In genomic region chr8:70352000-70352384, GRCm38 (mm10) we compare ENCODE assay signal across 8 mouse cellular contexts. TPM values are rescaled to one million over a fixed set of nuclear protein-coding genes. Genes with fewer than 3 reads are reported as not detected.
DNase-seq lines count a peak whose midpoint lies in the region; ATAC-seq and TF ChIP-seq lines count a peak whose summit lies in the region.

No protein-coding gene starts in this region.

- H3K27me3 ChIP-seq in heart, embryonic 10.5 days (ENCODE audit: insufficient read depth, poor library complexity, severe bottlenecking): no peaks in the 10 kb centered on the region
- H3K27me3 ChIP-seq in ES-Bruce4 (ENCODE audit: control insufficient read depth, insufficient read depth, low read length, poor library complexity, severe bottlenecking): no peaks in the 10 kb centered on the region
- no peaks in the 10 kb centered on the region for H3K27me3 ChIP-seq in forebrain, postnatal 0 days (ENCODE audit: insufficient read depth, low read length)
- no peaks in the 10 kb centered on the region for H3K27me3 ChIP-seq in liver, postnatal 0 days (ENCODE audit: insufficient read depth, low read length)

- DNase-seq in heart, embryonic 10.5 days (ENCODE audit: low spot score): no peak
- DNase-seq in heart, postnatal 4 days: no peak
- no peak for DNase-seq in forebrain, postnatal 0 days
- no peak for DNase-seq in liver, postnatal 0 days
- DNase-seq in right cerebral cortex, postnatal 4 days: no peak
- DNase-seq in left cerebral cortex, postnatal 10 days (ENCODE audit: extremely low spot score in 1 of 2, low spot score in 2 of 2): no peak
- DNase-seq in frontal cortex, postnatal 10 days (ENCODE audit: low spot score in 2 of 2): no peak

- peak overlapping the region; percentile 98 for H3K4me3 ChIP-seq in heart, embryonic 10.5 days
- peak overlapping the region; percentile 91 for H3K4me3 ChIP-seq in ES-Bruce4 (ENCODE audit: low read depth, low read length)
- peak overlapping the region; percentile 94 for H3K4me3 ChIP-seq in forebrain, postnatal 0 days (ENCODE audit: low read depth, low read length)
- peak overlapping the region; percentile 91 for H3K4me3 ChIP-seq in liver, postnatal 0 days (ENCODE audit: low read depth, low read length)

- H3K36me3 ChIP-seq in heart, embryonic 10.5 days: peaks cover 29% of the 10 kb centered on the region
- H3K36me3 ChIP-seq in ES-Bruce4 (ENCODE audit: control insufficient read depth, insufficient read depth, low read length, poor library complexity, severe bottlenecking): peaks cover 14% of the 10 kb centered on the region
- H3K36me3 ChIP-seq in forebrain, postnatal 0 days (ENCODE audit: insufficient read depth): no peaks in the 10 kb centered on the region; the same call in 1 of the 2 replicates
- peaks cover 26% of the 10 kb centered on the region for H3K36me3 ChIP-seq in liver, postnatal 0 days (replicated peaks; ENCODE audit: insufficient read depth, low read length)

- peak overlapping the region; percentile 96 for H3K4me2 ChIP-seq in forebrain, postnatal 0 days (ENCODE audit: low read depth)
- H3K4me2 ChIP-seq in liver, postnatal 0 days (ENCODE audit: low read depth, low read length): peak overlapping the region; percentile 96

- 29% methylated on average over 3 of the region's 3 CpGs for WGBS in heart, embryonic 10.5 days
- WGBS in forebrain, postnatal 0 days: 24% methylated on average over 3 of the region's 3 CpGs
- WGBS in liver, postnatal 0 days (ENCODE audit: insufficient replicate concordance): 23% methylated on average over 3 of the region's 3 CpGs

- peak overlapping the region; percentile 97 for H3K27ac ChIP-seq in heart, embryonic 10.5 days
- H3K27ac ChIP-seq in ES-Bruce4 (ENCODE audit: insufficient read depth, low read length): no peak overlapping the region
- no peak overlapping the region for H3K27ac ChIP-seq in forebrain, postnatal 0 days (ENCODE audit: low read depth, low read length)
- H3K27ac ChIP-seq in liver, postnatal 0 days (ENCODE audit: low read depth): peak overlapping the region; percentile 98

- peaks cover 60% of the 10 kb centered on the region for H3K4me1 ChIP-seq in heart, embryonic 10.5 days
- peaks cover 10% of the 10 kb centered on the region for H3K4me1 ChIP-seq in ES-Bruce4 (ENCODE audit: control insufficient read depth, insufficient read depth, low read length)
- peaks cover 19% of the 10 kb centered on the region for H3K4me1 ChIP-seq in forebrain, postnatal 0 days (ENCODE audit: insufficient read depth)
- H3K4me1 ChIP-seq in liver, postnatal 0 days (ENCODE audit: insufficient read depth): peaks cover 73% of the 10 kb centered on the region

- TF ChIP-seq POLR2A in ES-Bruce4 (IDR thresholded peaks at IDR 0.05; ENCODE audit: insufficient read depth, low read length): no peak

- intact Hi-C loops in left cerebral cortex, postnatal 10 days (cut with DNase I): no loop called here

- H3K9me3 ChIP-seq in heart, embryonic 10.5 days: no peaks in the 10 kb centered on the region
- H3K9me3 ChIP-seq in ES-Bruce4 (replicated peaks; ENCODE audit: control insufficient read depth, insufficient read depth, low read length, poor library complexity, severe bottlenecking): no peaks in the 10 kb centered on the region
- H3K9me3 ChIP-seq in forebrain, postnatal 0 days (ENCODE audit: low read length): no peaks in the 10 kb centered on the region
- no peaks in the 10 kb centered on the region for H3K9me3 ChIP-seq in liver, postnatal 0 days (ENCODE audit: low read length)

- no peak for ATAC-seq in forebrain, postnatal 0 days
- no peak for ATAC-seq in liver, postnatal 0 days

- peak overlapping the region; percentile 99 for H3K9ac ChIP-seq in ES-Bruce4 (ENCODE audit: low read depth, poor library complexity, severe bottlenecking)
- peak overlapping the region; percentile 91 for H3K9ac ChIP-seq in forebrain, postnatal 0 days
- H3K9ac ChIP-seq in liver, postnatal 0 days (replicated peaks): peak overlapping the region; percentile 100

- no peak for TF ChIP-seq EP300 in ES-Bruce4 (IDR thresholded peaks at IDR 0.05; ENCODE audit: insufficient read depth, low read depth, low read length)
- no peak for TF ChIP-seq EP300 in liver, postnatal 0 days (IDR thresholded peaks at IDR 0.05; ENCODE audit: low read depth)

- no peak for TF ChIP-seq CTCF in ES-Bruce4 (IDR thresholded peaks at IDR 0.05; ENCODE audit: low read depth, low read length)
- no peak for TF ChIP-seq CTCF in forebrain, postnatal 0 days (IDR thresholded peaks at IDR 0.05; ENCODE audit: low read depth)
- no peak for TF ChIP-seq CTCF in liver, postnatal 0 days (IDR thresholded peaks at IDR 0.05; ENCODE audit: low read depth)

RNA-seq across cellular contexts. Expression of gene Upf1, which starts 1.1 kb away (rescaled TPM):
- polyA plus RNA-seq in heart, embryonic 10.5 days (2016; fragmentation: Nextera tagmentation; extraction: Ambion mirVana): 14.5 and 19.8 TPM in 2 replicates
- total RNA-seq in heart, postnatal 4 days (2021): 10 to 100 TPM; 44.1 to 45.9 TPM
- polyA plus RNA-seq in ES-Bruce4 (2011; ENCODE audit: insufficient read depth, insufficient read length, low read depth, missing spikeins): 46.3 and 50.1 TPM in 2 replicates
- 28.1 and 38.7 TPM in 2 replicates for total RNA-seq in forebrain, postnatal 0 days (2014; rRNA removed)
- polyA plus RNA-seq in forebrain, postnatal 0 days (2015; fragmentation: Nextera tagmentation; extraction: Ambion mirVana): 7.1 and 9.0 TPM in 2 replicates
- polyA plus RNA-seq in liver, postnatal 0 days (2015; fragmentation: Nextera tagmentation; extraction: Ambion mirVana): 6.7 and 7.1 TPM in 2 replicates
- total RNA-seq in left cerebral cortex, postnatal 10 days (2021): 10 to 100 TPM; 46.9 to 48.1 TPM

RNA-seq across cellular contexts. Expression of gene Comp, which starts 21.4 kb away (rescaled TPM):
- 0.43 and 1.2 TPM in 2 replicates for polyA plus RNA-seq in heart, embryonic 10.5 days (2016; fragmentation: Nextera tagmentation; extraction: Ambion mirVana)
- 1 to 10 TPM; 2.5 to 2.6 TPM for total RNA-seq in heart, postnatal 4 days (2021)
- 1.4 and 2.0 TPM in 2 replicates for polyA plus RNA-seq in ES-Bruce4 (2011; ENCODE audit: insufficient read depth, insufficient read length, low read depth, missing spikeins)
- total RNA-seq in forebrain, postnatal 0 days (2014; rRNA removed): 0.81 TPM in 1 of 2 replicates, not detected in the other
- 0.05 and 0.29 TPM in 2 replicates for polyA plus RNA-seq in forebrain, postnatal 0 days (2015; fragmentation: Nextera tagmentation; extraction: Ambion mirVana)
- polyA plus RNA-seq in liver, postnatal 0 days (2015; fragmentation: Nextera tagmentation; extraction: Ambion mirVana): 3.0 and 4.0 TPM in 2 replicates
- total RNA-seq in left cerebral cortex, postnatal 10 days (2021): under 1 TPM in 1 of 2 experiments, not detected in 1; 0.14 TPM

RNA-seq across cellular contexts. Expression of gene Gdf1, which starts 22.4 kb away (rescaled TPM):
- polyA plus RNA-seq in heart, embryonic 10.5 days (2016; fragmentation: Nextera tagmentation; extraction: Ambion mirVana): 1.9 and 4.2 TPM in 2 replicates
- under 1 TPM in 1 of 2 experiments, not detected in 1; 0.60 TPM for total RNA-seq in heart, postnatal 4 days (2021)
- polyA plus RNA-seq in ES-Bruce4 (2011; ENCODE audit: insufficient read depth, insufficient read length, low read depth, missing spikeins): 1.0 TPM in 1 of 2 replicates, not detected in the other
- 8.1 and 9.3 TPM in 2 replicates for total RNA-seq in forebrain, postnatal 0 days (2014; rRNA removed)
- 6.2 and 8.0 TPM in 2 replicates for polyA plus RNA-seq in forebrain, postnatal 0 days (2015; fragmentation: Nextera tagmentation; extraction: Ambion mirVana)
- polyA plus RNA-seq in liver, postnatal 0 days (2015; fragmentation: Nextera tagmentation; extraction: Ambion mirVana): 0.16 TPM in 1 of 2 replicates, not detected in the other
- 10 to 100 TPM in 1 of 2 experiments, 1 to 10 TPM in 1; 6.6 to 13.0 TPM for total RNA-seq in left cerebral cortex, postnatal 10 days (2021)

RNA-seq across cellular contexts. Expression of gene Cers1, which starts 36.4 kb away (rescaled TPM):
- 1.4 TPM in 2 replicates for polyA plus RNA-seq in heart, embryonic 10.5 days (2016; fragmentation: Nextera tagmentation; extraction: Ambion mirVana)
- under 1 TPM; 0.43 to 0.56 TPM for total RNA-seq in heart, postnatal 4 days (2021)
- 3.4 and 3.8 TPM in 2 replicates for polyA plus RNA-seq in ES-Bruce4 (2011; ENCODE audit: insufficient read depth, insufficient read length, low read depth, missing spikeins)
- total RNA-seq in forebrain, postnatal 0 days (2014; rRNA removed): 52.5 and 58.4 TPM in 2 replicates
- 37.8 and 45.3 TPM in 2 replicates for polyA plus RNA-seq in forebrain, postnatal 0 days (2015; fragmentation: Nextera tagmentation; extraction: Ambion mirVana)
- polyA plus RNA-seq in liver, postnatal 0 days (2015; fragmentation: Nextera tagmentation; extraction: Ambion mirVana): 0.12 TPM in 1 of 2 replicates, not detected in the other
- 10 to 100 TPM; 97.9 to 98.4 TPM for total RNA-seq in left cerebral cortex, postnatal 10 days (2021)

RNA-seq across cellular contexts. Expression of gene Cope, which starts 49.7 kb away (rescaled TPM):
- 379 and 398 TPM in 2 replicates for polyA plus RNA-seq in heart, embryonic 10.5 days (2016; fragmentation: Nextera tagmentation; extraction: Ambion mirVana)
- total RNA-seq in heart, postnatal 4 days (2021): 100 to 1,000 TPM; 176 to 179 TPM
- polyA plus RNA-seq in ES-Bruce4 (2011; ENCODE audit: insufficient read depth, insufficient read length, low read depth, missing spikeins): 115 and 117 TPM in 2 replicates
- total RNA-seq in forebrain, postnatal 0 days (2014; rRNA removed): 86.6 and 110 TPM in 2 replicates
- polyA plus RNA-seq in forebrain, postnatal 0 days (2015; fragmentation: Nextera tagmentation; extraction: Ambion mirVana): 259 and 296 TPM in 2 replicates
- 162 and 171 TPM in 2 replicates for polyA plus RNA-seq in liver, postnatal 0 days (2015; fragmentation: Nextera tagmentation; extraction: Ambion mirVana)
- total RNA-seq in left cerebral cortex, postnatal 10 days (2021): 100 to 1,000 TPM; 124 to 134 TPM

Comparison
In these comparisons a context has a peak if more than half of its experiments do, and no peak if none do; other contexts are left out.
1. H3K27ac ChIP-seq: peak in heart, embryonic 10.5 days (single experiment) and liver, postnatal 0 days (single experiment); none in ES-Bruce4 (single experiment) and forebrain, postnatal 0 days (single experiment).
2. Peak in every context shown above with its lines, with median percentiles within 50 percentile points of each other: H3K4me3 ChIP-seq and H3K9ac ChIP-seq.